Comparison of ENCODE assay signal across 13 mouse cellular contexts in genomic region chr15:102450928-102451327, GRCm38 (mm10). TPM values are rescaled to one million over a fixed set of nuclear protein-coding genes. Genes with fewer than 3 reads are reported as not detected.
DNase-seq lines count a peak whose midpoint lies in the region; ATAC-seq and TF ChIP-seq lines count a peak whose summit lies in the region.
"Had no signal": no experiment of that assay in that cellular context is flagged by ENCODE, and none has a peak within 500 bp of the region (broad histone marks: within the 10 kb centered on the region; RNA-seq: fewer than 3 reads in every experiment).

No protein-coding gene starts in this region.

- no peak overlapping the region for H3K4me3 ChIP-seq in intestine, embryonic 15.5 days (replicated peaks)
- H3K4me3 ChIP-seq in liver, embryonic 16.5 days (ENCODE audit: low read depth, low read length): peak overlapping the region; percentile 14
- no peak overlapping the region for H3K4me3 ChIP-seq in left cerebral cortex, adult 2 months
- no peak overlapping the region for H3K4me3 ChIP-seq in forebrain, embryonic 15.5 days
- H3K4me3 ChIP-seq: forebrain, embryonic 10.5 days; limb, embryonic 10.5 days had no signal

- 33% methylated on average over 7 of the region's 7 CpGs for WGBS in intestine, embryonic 15.5 days
- 35% methylated on average over 7 of the region's 7 CpGs for WGBS in liver, embryonic 16.5 days (ENCODE audit: insufficient replicate concordance)
- 23% methylated on average over 7 of the region's 7 CpGs for WGBS in forebrain, embryonic 15.5 days

- intact Hi-C loops in left cerebral cortex, adult 2 months (cut with DNase I): no loop called here

- H3K27ac ChIP-seq in intestine, embryonic 15.5 days: no peak overlapping the region
- H3K27ac ChIP-seq in liver, embryonic 16.5 days (ENCODE audit: low read length): no peak overlapping the region
- no peak overlapping the region for H3K27ac ChIP-seq in left cerebral cortex, adult 2 months
- H3K27ac ChIP-seq in forebrain, embryonic 15.5 days (replicated peaks): no peak overlapping the region
- H3K27ac ChIP-seq: forebrain, embryonic 10.5 days; limb, embryonic 10.5 days had no signal

- no peaks in the 10 kb centered on the region for H3K9me3 ChIP-seq in intestine, embryonic 15.5 days
- no peaks in the 10 kb centered on the region for H3K9me3 ChIP-seq in liver, embryonic 16.5 days (replicated peaks; ENCODE audit: control insufficient read depth, low read length)
- H3K9me3 ChIP-seq in forebrain, embryonic 15.5 days: no peaks in the 10 kb centered on the region
- H3K9me3 ChIP-seq: forebrain, embryonic 10.5 days; limb, embryonic 10.5 days had no signal

- H3K9ac ChIP-seq in intestine, embryonic 15.5 days: no peak overlapping the region
- H3K9ac ChIP-seq in liver, embryonic 16.5 days (ENCODE audit: low read depth, low read length): 0 out of 2 replicates have a peak overlapping the region, but pooled peaks have one; percentile 11
- no peak overlapping the region for H3K9ac ChIP-seq in forebrain, embryonic 15.5 days (replicated peaks)

- H3K4me1 ChIP-seq in intestine, embryonic 15.5 days (replicated peaks): no peaks in the 10 kb centered on the region
- H3K4me1 ChIP-seq in liver, embryonic 16.5 days (ENCODE audit: control insufficient read depth, low read depth, low read length): peaks cover 3% of the 10 kb centered on the region; the same call in 1 of the 2 replicates
- no peaks in the 10 kb centered on the region for H3K4me1 ChIP-seq in forebrain, embryonic 15.5 days

- H3K4me2 ChIP-seq in intestine, embryonic 15.5 days (replicated peaks): 0 out of 2 replicates have a peak overlapping the region, but pooled peaks have one; percentile 0
- peak overlapping the region; percentile 35 for H3K4me2 ChIP-seq in liver, embryonic 16.5 days (ENCODE audit: low read depth, low read length)
- H3K4me2 ChIP-seq in forebrain, embryonic 15.5 days (replicated peaks): no peak overlapping the region

- DNase-seq in 416B (ENCODE audit: low read depth) (peak; percentile 86), MN1 (ENCODE audit: low spot score) (peak; percentile 88)
- no peak for DNase-seq in spleen, adult 12 weeks (ENCODE audit: low spot score)
- no peak for DNase-seq in left cerebral cortex, adult 2 months (ENCODE audit: extremely low spot score in 1 of 2, low spot score in 2 of 2)
- DNase-seq: cerebellum, postnatal 10 days; thymus, adult 2 months had no signal

- TF ChIP-seq CTCF in left cerebral cortex, adult 2 months (IDR thresholded peaks at IDR 0.05): no peak

- H3K36me3 ChIP-seq in intestine, embryonic 15.5 days: no peaks in the 10 kb centered on the region
- H3K36me3 ChIP-seq in liver, embryonic 16.5 days (ENCODE audit: control insufficient read depth, insufficient read depth): no peaks in the 10 kb centered on the region
- no peaks in the 10 kb centered on the region for H3K36me3 ChIP-seq in forebrain, embryonic 15.5 days
- H3K36me3 ChIP-seq: forebrain, embryonic 10.5 days; limb, embryonic 10.5 days had no signal

- H3K27me3 ChIP-seq in intestine, embryonic 15.5 days (replicated peaks): no peaks in the 10 kb centered on the region
- no peaks in the 10 kb centered on the region for H3K27me3 ChIP-seq in liver, embryonic 16.5 days (ENCODE audit: control insufficient read depth, insufficient read depth, low read depth, low read length)
- H3K27me3 ChIP-seq in forebrain, embryonic 15.5 days: no peaks in the 10 kb centered on the region

- ATAC-seq in intestine, embryonic 15.5 days: peak; percentile 76
- peak; percentile 52; the same call in 1 of the 2 replicates for ATAC-seq in liver, embryonic 16.5 days (ENCODE audit: low read depth)
- ATAC-seq in forebrain, embryonic 15.5 days (replicated peaks): no peak
- ATAC-seq: hindbrain, embryonic 16.5 days had no signal

RNA-seq across cellular contexts. Expression of gene Amhr2, which starts 5.8 kb away (rescaled TPM):
- polyA plus RNA-seq in intestine, embryonic 15.5 days (2015; fragmentation: Nextera tagmentation; extraction: Ambion mirVana): 0.54 and 1.2 TPM in 2 replicates
- polyA plus RNA-seq in liver, embryonic 16.5 days (2015; fragmentation: Nextera tagmentation; extraction: Ambion mirVana): 0.04 and 0.07 TPM in 2 replicates
- total RNA-seq in left cerebral cortex, adult 2 months (2021): 1 to 10 TPM in 1 of 2 experiments, under 1 TPM in 1; 0.98 to 3.2 TPM
- 0.15 and 0.83 TPM in 2 replicates for polyA plus RNA-seq in forebrain, embryonic 15.5 days (2015; fragmentation: Nextera tagmentation; extraction: Ambion mirVana)
- total RNA-seq: granulocyte monocyte progenitor cell, adult 5-6 weeks had no signal
- polyA plus RNA-seq: limb, embryonic 10.5 days had no signal

RNA-seq across cellular contexts. Expression of gene Prr13, which starts 7.9 kb away (rescaled TPM):
- polyA plus RNA-seq in intestine, embryonic 15.5 days (2015; fragmentation: Nextera tagmentation; extraction: Ambion mirVana): 140 and 141 TPM in 2 replicates
- 120 and 139 TPM in 2 replicates for polyA plus RNA-seq in liver, embryonic 16.5 days (2015; fragmentation: Nextera tagmentation; extraction: Ambion mirVana)
- 10 to 100 TPM; 46.1 to 47.6 TPM for total RNA-seq in left cerebral cortex, adult 2 months (2021)
- 85.8 and 89.1 TPM in 2 replicates for polyA plus RNA-seq in forebrain, embryonic 15.5 days (2015; fragmentation: Nextera tagmentation; extraction: Ambion mirVana)

RNA-seq across cellular contexts. Expression of gene Pcbp2, which starts 19.4 kb away (rescaled TPM):
- 178 and 182 TPM in 2 replicates for polyA plus RNA-seq in intestine, embryonic 15.5 days (2015; fragmentation: Nextera tagmentation; extraction: Ambion mirVana)
- 64.7 and 67.7 TPM in 2 replicates for polyA plus RNA-seq in liver, embryonic 16.5 days (2015; fragmentation: Nextera tagmentation; extraction: Ambion mirVana)
- total RNA-seq in left cerebral cortex, adult 2 months (2021): 100 to 1,000 TPM; 497 to 500 TPM
- 155 and 161 TPM in 2 replicates for polyA plus RNA-seq in forebrain, embryonic 15.5 days (2015; fragmentation: Nextera tagmentation; extraction: Ambion mirVana)

RNA-seq across cellular contexts. Expression of gene Sp1, which starts 45.0 kb away (rescaled TPM):
- 9.0 and 9.6 TPM in 2 replicates for polyA plus RNA-seq in intestine, embryonic 15.5 days (2015; fragmentation: Nextera tagmentation; extraction: Ambion mirVana)
- polyA plus RNA-seq in liver, embryonic 16.5 days (2015; fragmentation: Nextera tagmentation; extraction: Ambion mirVana): 3.7 TPM in 2 replicates
- 10 to 100 TPM; 26.8 to 27.2 TPM for total RNA-seq in left cerebral cortex, adult 2 months (2021)
- 5.4 and 5.6 TPM in 2 replicates for polyA plus RNA-seq in forebrain, embryonic 15.5 days (2015; fragmentation: Nextera tagmentation; extraction: Ambion mirVana)

RNA-seq across cellular contexts. Expression of gene Gm10337, which starts 52.6 kb away (rescaled TPM):
- polyA plus RNA-seq in intestine, embryonic 15.5 days (2015; fragmentation: Nextera tagmentation; extraction: Ambion mirVana): 5.4 TPM in 1 of 2 replicates, not detected in the other
- not detected in 2 replicates for polyA plus RNA-seq in liver, embryonic 16.5 days (2015; fragmentation: Nextera tagmentation; extraction: Ambion mirVana)
- not detected for total RNA-seq in left cerebral cortex, adult 2 months (2021)
- polyA plus RNA-seq in forebrain, embryonic 15.5 days (2015; fragmentation: Nextera tagmentation; extraction: Ambion mirVana): 6.0 and 6.1 TPM in 2 replicates
- total RNA-seq: granulocyte monocyte progenitor cell, adult 5-6 weeks had no signal
- polyA plus RNA-seq: forebrain, embryonic 10.5 days; thymus, adult 2 months had no signal

Comparison
In these comparisons a context has a peak if more than half of its experiments do, and no peak if none do; other contexts are left out.
1. DNase-seq: peak in 416B (single experiment) and MN1 (single experiment); none in spleen, adult 12 weeks (single experiment) and left cerebral cortex, adult 2 months (0 of 2).